Mouse (Mus musculus): ENCODE results near the gene Man1a2. TPM values are rescaled to one million over a fixed set of nuclear protein-coding genes. Genes with fewer than 3 reads are reported as not detected.

Gene Man1a2
- polyA plus RNA-seq (2014; fragmentation: Nextera tagmentation; extraction: Ambion mirVana): 54.0 and 69.3 TPM in 2 replicates

GRCm38 (mm10) chr3:100685087-100685762 lies at the start of gene Man1a2:
TSS of gene Man1a2 (minus strand) at chr3:100685503.
- H3K4me2 ChIP-seq: peak within 1 kb of the TSS; percentile 85
- ATAC-seq (replicated peaks; ENCODE audit: insufficient number of reproducible peaks, low FRiP score, low TSS enrichment): peak; percentile 94
- WGBS (ENCODE audit: insufficient replicate concordance): under 1% methylated on average over 69 of the region's 92 CpGs
- no peaks in the 10 kb centered on the region for H3K9me3 ChIP-seq (replicated peaks; ENCODE audit: control insufficient read depth, low read length)
- H3K36me3 ChIP-seq (ENCODE audit: control insufficient read depth, insufficient read depth, low read length): no peaks in the 10 kb centered on the region
- H3K27me3 ChIP-seq (ENCODE audit: control insufficient read depth, insufficient read depth, low read length): 0 out of 2 replicates have a peak, but pooled peaks cover 2% of the 10 kb centered on the region
- H3K4me1 ChIP-seq (ENCODE audit: control insufficient read depth, insufficient read depth, low read length): peaks cover 11% of the 10 kb centered on the region
- peak within 1 kb of the TSS; percentile 92 for H3K4me3 ChIP-seq (ENCODE audit: low read depth, low read length)
- H3K27ac ChIP-seq (ENCODE audit: low read depth, low read length): peak within 1 kb of the TSS; percentile 97
- H3K9ac ChIP-seq (ENCODE audit: low read depth, low read length): peak within 1 kb of the TSS; percentile 94

DNA sequence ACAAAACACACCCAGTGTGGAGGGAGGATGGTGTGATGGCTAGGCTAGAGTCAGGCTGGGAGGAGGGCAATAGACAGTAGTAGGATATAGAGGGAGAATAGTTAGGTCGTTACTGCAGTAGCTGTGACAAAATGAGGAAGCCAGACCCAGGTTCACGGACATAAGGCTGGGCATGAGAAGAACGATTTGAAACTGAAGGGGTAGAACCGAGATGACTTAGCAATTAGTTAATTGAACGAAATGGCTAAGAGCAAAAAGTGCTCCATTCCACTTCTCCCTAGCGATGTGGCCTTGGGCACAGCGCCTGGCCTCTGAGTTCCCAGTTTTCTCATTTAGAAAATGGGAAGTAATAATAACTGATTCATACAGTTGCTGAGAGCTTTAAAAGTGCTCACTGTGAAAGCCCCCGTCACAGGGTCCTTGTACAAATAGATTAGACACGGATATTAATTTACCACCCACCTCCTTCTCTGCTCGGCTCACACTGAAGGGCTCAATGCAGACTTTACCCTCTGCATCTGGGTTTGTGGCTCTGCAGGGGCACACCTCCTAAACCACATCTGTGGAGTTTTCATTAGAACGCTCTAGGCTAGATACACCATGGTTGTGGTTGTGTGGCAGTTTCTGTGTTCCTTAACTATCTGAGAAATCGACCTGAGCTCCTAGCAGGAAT lies 49.3 kb upstream of the Man1a2 start:
- H3K9ac ChIP-seq (ENCODE audit: low read depth, low read length): no peak overlapping the region
- no peaks in the 10 kb centered on the region for H3K9me3 ChIP-seq (replicated peaks; ENCODE audit: control insufficient read depth, low read length)
- no peak overlapping the region for H3K4me2 ChIP-seq
- H3K4me1 ChIP-seq (ENCODE audit: control insufficient read depth, insufficient read depth, low read length): 0 out of 2 replicates have a peak, but pooled peaks cover 3% of the 10 kb centered on the region
- H3K4me3 ChIP-seq (ENCODE audit: low read depth, low read length): no peak overlapping the region
- 76% methylated on average over 12 of the region's 12 CpGs for WGBS (ENCODE audit: insufficient replicate concordance)
- no peak overlapping the region for H3K27ac ChIP-seq (ENCODE audit: low read depth, low read length)
- H3K36me3 ChIP-seq (ENCODE audit: control insufficient read depth, insufficient read depth, low read length): no peaks in the 10 kb centered on the region
- 0 out of 2 replicates have a peak, but pooled peaks cover 3% of the 10 kb centered on the region for H3K27me3 ChIP-seq (ENCODE audit: control insufficient read depth, insufficient read depth, low read length)
- ATAC-seq (replicated peaks; ENCODE audit: insufficient number of reproducible peaks, low FRiP score, low TSS enrichment): no peak

DNA sequence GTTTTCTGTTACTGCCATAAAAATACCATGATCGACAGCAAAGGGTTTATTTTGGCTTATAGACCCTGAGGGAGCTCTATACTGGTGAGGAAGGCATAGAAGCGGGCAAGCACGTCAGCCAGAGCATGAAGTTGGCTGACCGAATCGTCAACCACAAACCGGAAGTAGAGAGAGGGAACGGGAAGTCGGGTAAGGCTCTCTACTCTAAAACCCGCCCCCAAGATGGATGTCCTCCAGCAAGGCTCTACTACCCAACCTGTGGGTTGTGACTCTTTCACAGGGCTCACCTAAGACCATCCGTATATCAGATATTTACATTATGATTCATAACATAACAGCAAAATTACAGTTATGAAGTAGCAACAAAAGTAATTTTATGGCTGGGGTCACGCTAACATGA lies 46.6 kb upstream of the Man1a2 start:
- Histone ChIP-seq H3K4me3 (ENCODE audit: low read depth, low read length) (no peak overlapping the region), H3K4me1 (ENCODE audit: control insufficient read depth, insufficient read depth, low read length) (0 out of 2 replicates have a peak, but pooled peaks cover 3% of the 10 kb centered on the region), H3K9me3 (replicated peaks; ENCODE audit: control insufficient read depth, low read length) (no peaks in the 10 kb centered on the region), H3K4me2 (no peak overlapping the region), H3K27me3 (ENCODE audit: control insufficient read depth, insufficient read depth, low read length) (0 out of 2 replicates have a peak, but pooled peaks cover 3% of the 10 kb centered on the region), H3K36me3 (ENCODE audit: control insufficient read depth, insufficient read depth, low read length) (no peaks in the 10 kb centered on the region), H3K27ac (ENCODE audit: low read depth, low read length) (no peak overlapping the region), H3K9ac (ENCODE audit: low read depth, low read length) (no peak overlapping the region)
- WGBS (ENCODE audit: insufficient replicate concordance): 88% methylated on average over 11 of the region's 11 CpGs
- ATAC-seq (replicated peaks; ENCODE audit: insufficient number of reproducible peaks, low FRiP score, low TSS enrichment): no peak

DNA sequence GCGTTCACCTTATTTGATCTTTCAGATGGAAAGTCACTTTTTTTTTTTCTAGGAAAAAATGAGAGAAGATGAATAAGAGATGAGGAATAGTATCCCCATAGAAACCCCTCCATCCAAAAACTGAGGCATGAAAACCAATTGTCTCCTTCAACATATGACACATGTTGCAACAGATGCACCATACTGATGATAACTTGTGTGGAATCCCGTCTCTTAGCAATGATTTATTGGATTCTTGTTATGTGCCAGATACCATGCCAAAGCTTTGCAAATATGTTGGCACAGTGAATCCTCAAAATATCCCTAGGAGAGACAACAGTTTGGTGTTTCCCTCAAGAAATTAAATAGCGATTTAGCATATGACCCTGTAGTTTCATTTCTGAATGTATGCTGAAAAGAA lies 46.0 kb upstream of the Man1a2 start:
- 87% methylated on average over 3 of the region's 3 CpGs for WGBS (ENCODE audit: insufficient replicate concordance)
- Histone ChIP-seq H3K4me1 (ENCODE audit: control insufficient read depth, insufficient read depth, low read length) (0 out of 2 replicates have a peak, but pooled peaks cover 3% of the 10 kb centered on the region), H3K4me3 (ENCODE audit: low read depth, low read length) (no peak overlapping the region), H3K36me3 (ENCODE audit: control insufficient read depth, insufficient read depth, low read length) (no peaks in the 10 kb centered on the region), H3K27me3 (ENCODE audit: control insufficient read depth, insufficient read depth, low read length) (0 out of 2 replicates have a peak, but pooled peaks cover 3% of the 10 kb centered on the region), H3K4me2 (no peak overlapping the region), H3K9me3 (replicated peaks; ENCODE audit: control insufficient read depth, low read length) (no peaks in the 10 kb centered on the region), H3K9ac (ENCODE audit: low read depth, low read length) (no peak overlapping the region), H3K27ac (ENCODE audit: low read depth, low read length) (no peak overlapping the region)
- no peak for ATAC-seq (replicated peaks; ENCODE audit: insufficient number of reproducible peaks, low FRiP score, low TSS enrichment)

DNA sequence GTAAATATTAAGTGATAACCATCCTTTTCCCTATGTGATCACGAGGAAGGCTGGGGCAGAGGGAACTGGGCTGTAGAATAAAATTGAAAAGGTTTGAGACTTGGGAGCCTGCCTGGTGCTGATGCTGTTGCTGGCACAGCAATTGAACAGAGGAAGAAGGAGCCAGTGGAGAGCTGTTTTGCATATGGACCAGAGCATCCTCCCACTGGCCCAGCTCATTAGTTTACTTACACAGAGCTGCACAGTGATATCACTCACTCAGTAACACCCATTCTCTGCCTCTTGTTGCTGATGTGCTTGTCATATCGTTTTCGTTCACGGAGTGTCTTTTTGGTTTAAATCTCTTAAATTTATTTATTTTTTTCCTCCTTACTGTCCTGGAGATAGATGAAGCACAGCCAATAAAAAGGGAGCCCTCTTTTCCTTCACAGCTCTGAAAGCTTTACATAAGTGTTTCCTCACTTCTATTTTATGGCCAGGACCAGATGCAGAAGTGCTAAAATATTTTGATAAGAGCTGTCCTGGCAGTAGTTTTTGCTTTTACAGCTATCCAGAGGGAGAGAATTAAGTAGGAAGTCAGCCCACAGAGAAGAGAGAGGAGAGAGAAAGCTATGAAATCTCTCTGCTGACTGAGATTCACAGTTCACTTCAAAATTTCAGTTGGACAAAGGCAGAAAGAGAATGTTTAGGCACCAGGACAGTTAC lies 42.9 kb upstream of the Man1a2 start:
- no peak overlapping the region for H3K27ac ChIP-seq (ENCODE audit: low read depth, low read length)
- H3K9ac ChIP-seq (ENCODE audit: low read depth, low read length): no peak overlapping the region
- 0 out of 2 replicates have a peak, but pooled peaks cover 3% of the 10 kb centered on the region for H3K9me3 ChIP-seq (replicated peaks; ENCODE audit: control insufficient read depth, low read length)
- no peaks in the 10 kb centered on the region for H3K27me3 ChIP-seq (ENCODE audit: control insufficient read depth, insufficient read depth, low read length)
- H3K4me1 ChIP-seq (ENCODE audit: control insufficient read depth, insufficient read depth, low read length): 0 out of 2 replicates have a peak, but pooled peaks cover 3% of the 10 kb centered on the region
- H3K4me2 ChIP-seq: no peak overlapping the region
- 74% methylated on average over 4 of the region's 4 CpGs for WGBS (ENCODE audit: insufficient replicate concordance)
- no peak for ATAC-seq (replicated peaks; ENCODE audit: insufficient number of reproducible peaks, low FRiP score, low TSS enrichment)
- H3K4me3 ChIP-seq (ENCODE audit: low read depth, low read length): no peak overlapping the region
- no peaks in the 10 kb centered on the region for H3K36me3 ChIP-seq (ENCODE audit: control insufficient read depth, insufficient read depth, low read length)

- Histone ChIP-seq H3K9ac (ENCODE audit: low read depth, low read length) (no peak overlapping the region), H3K4me3 (ENCODE audit: low read depth, low read length) (no peak overlapping the region), H3K36me3 (ENCODE audit: control insufficient read depth, insufficient read depth, low read length) (no peaks in the 10 kb centered on the region), H3K4me2 (no peak overlapping the region), H3K27me3 (ENCODE audit: control insufficient read depth, insufficient read depth, low read length) (no peaks in the 10 kb centered on the region), H3K9me3 (replicated peaks; ENCODE audit: control insufficient read depth, low read length) (peaks cover 9% of the 10 kb centered on the region; the same call in 1 of the 2 replicates), H3K27ac (ENCODE audit: low read depth, low read length) (no peak overlapping the region), H3K4me1 (ENCODE audit: control insufficient read depth, insufficient read depth, low read length) (0 out of 2 replicates have a peak, but pooled peaks cover 3% of the 10 kb centered on the region)
- no peak for ATAC-seq (replicated peaks; ENCODE audit: insufficient number of reproducible peaks, low FRiP score, low TSS enrichment)
- WGBS (ENCODE audit: insufficient replicate concordance): 74% methylated on average over 11 of the region's 11 CpGs
Measured at GRCm38 (mm10) chr3:100725960-100726674, 40.8 kb upstream of the Man1a2 start.

DNA sequence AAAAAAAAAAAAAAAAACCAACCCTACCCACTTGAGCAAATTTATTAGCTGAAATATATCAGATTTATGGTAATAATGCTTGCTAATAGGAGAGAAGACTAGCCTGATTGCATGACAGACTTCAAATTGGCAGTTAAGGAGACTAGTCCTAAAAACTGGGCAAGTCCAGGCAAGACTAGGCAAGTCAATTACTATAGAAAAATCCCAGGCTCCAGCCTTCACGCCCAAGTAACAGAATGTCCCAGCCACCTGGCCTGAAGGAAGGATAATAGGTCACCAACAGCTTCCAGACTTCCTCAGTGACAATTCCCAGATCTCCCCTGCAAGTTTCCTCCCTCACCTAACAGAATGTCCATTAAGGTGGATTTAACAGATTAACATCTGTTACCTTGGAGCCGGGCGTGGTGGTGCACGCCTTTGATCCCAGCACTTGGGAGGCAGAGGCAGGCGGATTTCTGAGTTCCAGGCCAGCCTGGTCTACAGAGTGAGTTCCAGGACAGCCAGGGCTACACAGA lies 35.5 kb upstream of the Man1a2 start:
- ATAC-seq (replicated peaks; ENCODE audit: insufficient number of reproducible peaks, low FRiP score, low TSS enrichment): no peak
- peaks cover 9% of the 10 kb centered on the region; the same call in 1 of the 2 replicates for H3K9me3 ChIP-seq (replicated peaks; ENCODE audit: control insufficient read depth, low read length)
- no peaks in the 10 kb centered on the region for H3K36me3 ChIP-seq (ENCODE audit: control insufficient read depth, insufficient read depth, low read length)
- no peak overlapping the region for H3K4me2 ChIP-seq
- H3K27ac ChIP-seq (ENCODE audit: low read depth, low read length): no peak overlapping the region
- no peaks in the 10 kb centered on the region for H3K27me3 ChIP-seq (ENCODE audit: control insufficient read depth, insufficient read depth, low read length)
- H3K9ac ChIP-seq (ENCODE audit: low read depth, low read length): no peak overlapping the region
- H3K4me1 ChIP-seq (ENCODE audit: control insufficient read depth, insufficient read depth, low read length): peaks cover 9% of the 10 kb centered on the region; the same call in 1 of the 2 replicates
- H3K4me3 ChIP-seq (ENCODE audit: low read depth, low read length): no peak overlapping the region
- WGBS (ENCODE audit: insufficient replicate concordance): 97% methylated on average over 5 of the region's 5 CpGs

- Histone ChIP-seq H3K27me3 (ENCODE audit: control insufficient read depth, insufficient read depth, low read length) (no peaks in the 10 kb centered on the region), H3K27ac (ENCODE audit: low read depth, low read length) (peak overlapping the region; percentile 10; the same call in 1 of the 2 replicates), H3K4me1 (ENCODE audit: control insufficient read depth, insufficient read depth, low read length) (peaks cover 35% of the 10 kb centered on the region), H3K4me2 (no peak overlapping the region), H3K36me3 (ENCODE audit: control insufficient read depth, insufficient read depth, low read length) (no peaks in the 10 kb centered on the region), H3K9ac (ENCODE audit: low read depth, low read length) (no peak overlapping the region), H3K4me3 (ENCODE audit: low read depth, low read length) (no peak overlapping the region), H3K9me3 (replicated peaks; ENCODE audit: control insufficient read depth, low read length) (no peaks in the 10 kb centered on the region)
- ATAC-seq (replicated peaks; ENCODE audit: insufficient number of reproducible peaks, low FRiP score, low TSS enrichment): no peak
- WGBS (ENCODE audit: insufficient replicate concordance): 36% methylated on average over 7 of the region's 7 CpGs
Measured at GRCm38 (mm10) chr3:100716241-100716640, 30.9 kb upstream of the Man1a2 start.
